Mouse (Mus musculus) heart, adult 8-10 months (tissue): ENCODE measurements around the gene Tgfbr3. TPM values are rescaled to one million over a fixed set of nuclear protein-coding genes. Genes with fewer than 3 reads are reported as not detected.

ENCODE experiments used
- DNase-seq: peaks from one replicate; pipeline ENCODE4 v3.0.0; 2022; ENCODE audit warnings: low spot score
- total RNA-seq, 4 experiments: library from RNA; stranded (reverse); gene quantifications; 2 replicates each; pipeline ENCODE4 v1.2.4; 2022

The Tgfbr3 gene
- total RNA-seq, 4 experiments from 2014 or later = 38.5 to 48.2 (median 44.6) TPM

DNA sequence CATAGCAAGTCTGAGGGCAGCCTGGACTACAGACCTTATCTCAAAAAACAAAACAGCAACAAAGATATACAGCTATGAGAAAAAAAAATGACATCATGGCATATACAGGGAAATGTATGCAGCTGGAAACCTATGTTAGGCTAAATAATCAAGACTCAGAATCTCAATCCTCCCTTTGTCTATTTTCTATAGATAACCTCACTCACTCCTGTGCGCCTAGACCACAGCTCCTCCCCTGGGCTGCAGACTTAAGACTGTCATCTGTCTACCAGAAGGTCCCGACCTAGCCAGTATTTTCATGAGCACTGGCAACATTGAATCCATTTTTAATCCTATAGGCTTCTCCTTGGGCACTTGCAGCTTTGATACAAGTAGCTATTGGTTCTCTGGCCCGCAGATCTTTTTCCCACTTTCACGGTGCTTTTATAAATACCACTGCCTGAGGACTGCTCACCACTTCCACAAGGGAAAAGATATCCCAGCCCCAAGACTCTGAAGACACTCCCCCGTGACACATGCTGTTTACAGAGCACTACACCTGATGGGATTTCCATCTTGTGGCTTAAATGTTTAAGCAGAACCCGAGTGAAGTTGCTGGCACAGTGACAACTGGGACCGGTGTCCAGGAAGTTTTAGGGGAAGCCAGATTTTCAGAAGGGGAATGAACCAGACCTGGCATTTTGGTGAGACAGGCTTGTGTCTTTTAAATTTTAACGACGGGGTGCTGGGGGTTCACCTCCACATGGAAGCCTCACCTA lies 138.7 kb downstream of the Tgfbr3 start:
- peak; percentile 83 for DNase-seq

DNA sequence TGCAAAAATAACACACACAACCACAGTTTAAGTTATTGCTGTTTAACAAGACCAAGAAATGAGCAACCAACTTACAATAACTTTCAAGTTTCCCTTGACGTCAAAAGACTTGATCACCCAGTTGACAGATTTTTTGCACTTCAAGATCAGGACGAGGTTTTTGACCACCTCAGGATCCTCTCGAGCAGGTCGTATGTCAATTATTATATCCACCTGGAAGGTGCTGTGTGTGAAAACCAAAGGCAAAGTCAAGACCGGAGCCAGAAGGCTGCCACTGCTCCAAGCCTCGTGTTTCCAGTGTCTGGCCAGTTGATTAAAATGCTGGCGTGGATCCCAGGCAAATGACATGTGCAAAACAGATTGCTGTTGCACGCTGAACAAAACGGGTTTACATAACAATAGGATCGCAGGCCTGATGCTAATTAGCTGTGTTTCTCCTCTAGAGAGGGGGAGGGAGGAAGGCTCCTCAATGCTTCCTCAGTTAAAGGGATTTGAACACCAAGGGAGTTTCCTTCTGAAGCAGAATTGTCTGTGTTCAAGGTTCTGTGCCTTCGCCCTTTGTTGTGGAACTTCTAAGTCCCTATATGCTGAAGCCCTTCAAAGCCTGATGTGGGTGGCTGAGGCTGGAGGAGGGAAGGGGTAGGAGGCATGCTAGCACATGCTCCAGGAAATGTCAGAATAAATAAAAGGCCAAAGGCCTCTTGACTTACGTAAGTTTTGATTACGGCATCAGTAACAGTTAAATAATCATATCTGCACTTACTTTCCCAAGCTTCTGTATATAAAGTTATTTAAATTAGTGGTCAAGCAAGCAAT lies 141.3 kb downstream of the Tgfbr3 start:
- peak; percentile 92 for DNase-seq

DNA sequence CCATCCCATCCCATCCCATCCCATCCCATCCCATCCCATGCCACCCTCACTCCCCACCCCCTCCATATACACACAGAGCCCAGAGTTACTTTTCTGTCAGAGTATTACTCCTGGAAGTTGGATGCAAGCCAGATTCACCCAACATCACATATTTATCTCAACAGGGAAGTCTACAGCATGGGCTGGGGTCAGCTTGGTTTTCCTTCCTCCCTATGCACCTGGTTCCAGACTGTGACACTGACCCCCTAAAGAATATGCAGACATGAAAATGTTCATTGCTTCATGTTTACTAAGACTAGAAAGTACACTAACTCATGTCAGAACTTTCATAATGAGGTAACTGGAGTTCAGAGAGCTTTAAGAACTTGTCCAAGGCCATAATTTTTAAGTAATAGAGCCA lies 142.0 kb downstream of the Tgfbr3 start:
- DNase-seq = no peak

DNA sequence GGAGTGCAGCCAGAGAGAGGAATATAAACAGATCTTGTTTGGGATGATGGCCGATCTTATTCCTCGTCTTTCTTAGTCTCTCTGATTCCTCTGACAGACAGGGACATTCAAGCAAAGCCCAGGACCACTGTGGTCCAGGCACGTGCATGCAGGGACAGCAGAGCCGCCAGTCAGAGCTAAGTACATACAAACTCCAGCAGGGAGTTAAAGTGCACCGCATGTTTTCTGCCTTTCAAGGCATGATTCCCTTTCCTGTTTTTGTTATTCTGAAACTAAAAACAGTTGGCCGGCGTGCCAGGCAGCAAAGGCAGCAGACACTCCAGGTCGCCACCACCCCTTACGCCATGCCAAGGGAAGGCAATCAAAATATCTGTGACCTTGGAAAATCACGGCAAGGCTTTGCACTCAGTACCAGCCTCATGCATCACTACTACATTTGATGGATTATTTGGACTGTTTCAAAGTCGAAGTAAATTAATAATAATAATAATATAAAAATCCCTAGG lies 143.3 kb downstream of the Tgfbr3 start:
- no peak for DNase-seq

DNA sequence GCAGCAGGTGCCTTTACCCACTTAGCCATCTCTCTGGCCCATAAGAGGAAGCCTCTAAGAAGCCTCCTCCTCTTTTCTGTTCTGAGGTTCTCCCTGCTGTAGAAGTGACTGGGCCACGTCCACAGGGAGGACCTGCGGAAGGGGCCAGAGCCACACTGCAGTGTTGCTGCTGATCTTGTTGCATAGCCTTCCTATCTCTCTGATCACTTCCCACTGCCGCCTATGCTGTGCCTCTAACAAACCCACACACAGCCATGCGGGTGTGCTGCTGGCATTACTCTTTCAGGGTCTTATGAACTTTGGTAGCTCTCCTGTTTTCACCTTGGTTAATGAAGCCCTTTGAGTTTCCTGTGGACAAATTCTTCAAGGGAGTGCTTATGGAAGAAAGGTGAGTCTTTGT lies 144.3 kb downstream of the Tgfbr3 start:
- DNase-seq = no peak

DNA sequence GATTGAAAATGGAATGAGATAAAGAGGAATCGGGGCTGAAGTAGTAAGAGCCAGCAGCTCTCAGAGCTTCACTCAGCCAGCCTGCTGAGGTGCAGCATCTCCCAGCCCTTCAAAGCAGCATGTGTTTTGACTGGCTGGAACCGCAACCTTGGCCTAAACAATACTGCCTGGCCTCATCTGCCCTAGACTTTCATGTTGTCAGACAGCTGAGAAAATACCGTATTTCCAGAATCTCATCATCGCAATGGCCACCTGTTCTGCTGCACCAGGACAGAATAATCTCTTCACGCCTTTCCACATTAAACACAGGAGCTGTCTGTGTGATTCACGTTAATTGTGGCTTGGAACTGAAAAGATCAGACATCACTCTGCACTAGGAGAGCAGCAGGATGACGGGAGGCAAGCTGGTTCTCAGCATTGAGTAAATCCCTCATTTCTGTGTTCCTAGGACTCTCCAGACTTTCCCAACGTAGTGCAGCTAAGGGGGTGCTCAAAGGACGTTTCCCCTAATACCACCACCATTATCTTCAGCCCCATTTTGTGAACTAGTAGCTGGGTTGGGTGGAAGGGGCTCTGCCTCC lies 145.1 kb downstream of the Tgfbr3 start:
- no peak for DNase-seq

DNA sequence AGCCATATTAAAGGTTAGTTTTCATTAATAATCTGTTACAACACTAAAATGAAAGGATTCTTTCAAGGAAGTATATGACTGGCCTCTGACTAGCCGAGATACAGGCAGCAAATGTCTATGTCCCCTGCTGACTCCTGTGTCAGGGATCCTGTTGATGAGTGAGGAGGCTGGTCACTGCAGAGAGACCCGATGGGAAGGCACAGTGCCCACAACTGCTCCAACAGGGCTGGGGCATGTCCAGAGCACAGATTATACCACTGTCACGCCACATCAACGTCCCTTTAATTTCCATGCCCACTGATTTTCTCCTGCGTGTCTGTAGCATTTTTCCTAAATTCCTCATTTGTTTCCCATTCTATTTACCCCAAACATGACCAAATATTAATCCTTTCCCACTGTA lies 146.0 kb downstream of the Tgfbr3 start:
- DNase-seq = no peak

DNA sequence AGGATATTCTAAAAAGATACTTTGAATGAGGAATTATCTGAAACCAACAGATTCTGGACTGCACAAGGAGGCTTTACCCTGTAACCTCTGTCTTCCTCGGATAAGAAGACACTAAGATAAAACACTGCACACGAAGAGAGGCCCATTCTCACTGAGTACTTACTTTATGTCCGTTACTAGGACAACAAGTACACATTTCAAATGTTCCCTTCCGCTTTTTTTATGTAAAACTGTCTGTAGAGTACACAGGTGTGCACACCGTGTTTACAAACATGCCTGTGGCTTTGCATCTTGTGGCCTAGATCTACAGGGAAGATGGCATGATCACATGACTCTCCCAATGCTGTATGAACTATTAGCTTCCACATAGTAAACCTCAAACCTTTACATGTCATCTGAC lies 146.6 kb downstream of the Tgfbr3 start:
- DNase-seq = no peak

DNA sequence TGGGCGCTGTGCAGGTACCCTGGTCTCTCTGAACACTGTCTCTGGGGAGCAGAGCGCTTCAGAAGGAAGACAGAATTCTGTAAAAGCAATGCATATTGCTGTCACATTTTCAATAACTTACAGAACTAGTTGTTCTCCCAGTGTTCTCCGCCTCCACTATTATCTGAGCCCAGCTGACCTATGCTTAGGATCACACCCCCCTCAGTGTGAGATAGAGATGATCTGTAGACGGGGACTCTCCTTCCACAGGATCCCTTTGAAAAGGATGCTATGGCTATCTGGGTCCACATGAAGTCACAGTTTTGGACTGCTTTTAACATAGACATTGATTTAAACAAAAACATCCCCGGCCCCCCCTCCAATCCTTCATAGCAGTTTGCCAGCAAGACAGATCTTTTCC lies 148.1 kb downstream of the Tgfbr3 start:
- DNase-seq = no peak

DNA sequence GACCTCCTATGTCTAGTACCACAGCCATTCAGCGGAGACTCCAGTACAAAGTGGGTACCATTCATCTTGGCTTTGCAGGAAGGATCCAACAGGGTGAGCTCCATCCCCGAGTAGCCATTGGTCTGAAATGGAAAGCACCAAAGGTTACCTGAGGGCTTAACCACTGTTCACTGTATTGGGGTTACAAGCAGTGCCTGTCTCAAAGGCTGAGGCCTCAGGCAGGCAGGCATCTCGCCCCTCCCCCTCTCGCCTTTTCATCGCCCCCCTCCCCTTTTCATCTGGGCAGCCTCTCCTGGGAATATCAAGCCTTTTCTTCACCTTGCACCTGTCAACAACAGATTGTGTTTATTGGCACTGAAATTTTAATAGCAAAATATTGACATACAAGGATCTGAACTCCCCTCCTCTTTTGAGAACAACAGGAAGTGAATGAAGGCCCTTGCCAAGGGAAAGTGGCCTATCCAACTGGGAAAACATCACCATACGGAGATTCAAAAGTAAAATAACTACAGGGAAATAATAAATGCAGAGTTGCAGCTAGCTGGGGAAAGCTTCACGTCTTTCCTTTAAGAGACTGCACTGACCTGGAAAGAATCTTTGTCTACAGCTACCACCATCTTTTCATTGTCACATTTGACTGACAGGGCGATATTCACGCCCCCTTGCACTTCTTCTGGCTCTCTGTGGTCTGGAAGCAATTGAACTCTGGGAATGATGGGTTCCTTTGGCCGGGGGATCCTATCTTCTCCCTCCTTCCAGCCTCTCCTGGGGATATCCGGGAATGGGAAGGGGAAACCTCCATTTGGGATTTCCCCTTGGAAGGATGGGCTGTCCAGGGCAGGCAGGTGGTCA lies 149.4 kb downstream of the Tgfbr3 start:
- DNase-seq = no peak

DNA sequence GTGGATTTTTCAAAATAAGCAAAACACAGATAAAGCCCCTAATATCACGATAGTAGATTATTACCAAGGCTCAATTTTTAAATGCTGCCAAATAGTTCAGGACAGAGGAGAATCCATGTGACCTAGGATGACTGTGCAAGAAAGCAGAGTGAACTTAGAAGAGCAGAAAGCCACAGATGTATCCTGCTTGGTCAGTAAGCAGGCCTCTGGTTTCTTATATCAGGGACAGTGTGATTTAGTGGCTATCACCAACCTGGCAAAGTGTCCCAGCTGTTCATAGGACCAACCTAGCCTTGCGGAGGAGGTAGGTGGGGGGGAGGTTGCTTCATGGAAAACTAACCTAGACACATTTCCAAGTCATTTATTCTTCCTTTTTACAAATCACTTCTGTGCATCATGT lies 156.1 kb downstream of the Tgfbr3 start:
- DNase-seq = no peak

DNA sequence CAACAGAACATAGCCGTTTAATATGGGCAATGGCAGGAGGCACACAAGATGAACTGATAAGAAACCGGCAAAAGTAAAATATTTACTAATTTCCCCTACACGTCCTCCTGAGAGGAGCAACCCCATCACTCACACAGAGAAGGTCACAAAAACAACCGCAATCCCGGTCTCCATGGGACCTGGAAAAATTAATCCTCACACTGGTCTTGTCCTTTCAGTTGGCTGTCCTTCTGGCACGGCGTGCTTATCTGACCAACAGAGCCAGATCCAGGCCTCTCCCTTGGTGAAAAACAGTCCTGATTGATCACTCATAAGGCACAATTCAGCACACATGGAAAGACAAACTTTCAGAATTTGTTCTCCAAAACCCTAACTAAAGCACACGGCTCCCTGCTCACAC lies 157.2 kb downstream of the Tgfbr3 start:
- DNase-seq = no peak

DNA sequence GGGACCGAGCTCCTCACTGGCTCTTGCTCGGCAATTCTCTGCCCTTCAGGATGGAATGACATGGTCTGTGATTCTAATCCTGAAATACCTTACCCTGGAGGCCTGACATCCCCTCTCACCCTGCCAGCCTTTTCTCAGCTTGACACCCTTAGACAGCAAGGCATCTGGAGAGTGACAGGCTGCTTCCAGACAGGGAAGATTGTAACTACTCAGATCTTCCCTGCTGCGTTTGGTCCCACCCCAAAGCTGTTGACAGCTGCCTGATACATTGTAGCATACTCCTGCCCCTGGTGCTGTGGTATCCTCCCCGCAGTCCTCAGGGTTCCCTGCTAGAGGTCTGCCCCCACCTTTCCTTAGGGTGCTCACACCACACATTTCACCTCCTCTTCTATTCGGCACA lies 160.1 kb downstream of the Tgfbr3 start:
- no peak for DNase-seq

DNA sequence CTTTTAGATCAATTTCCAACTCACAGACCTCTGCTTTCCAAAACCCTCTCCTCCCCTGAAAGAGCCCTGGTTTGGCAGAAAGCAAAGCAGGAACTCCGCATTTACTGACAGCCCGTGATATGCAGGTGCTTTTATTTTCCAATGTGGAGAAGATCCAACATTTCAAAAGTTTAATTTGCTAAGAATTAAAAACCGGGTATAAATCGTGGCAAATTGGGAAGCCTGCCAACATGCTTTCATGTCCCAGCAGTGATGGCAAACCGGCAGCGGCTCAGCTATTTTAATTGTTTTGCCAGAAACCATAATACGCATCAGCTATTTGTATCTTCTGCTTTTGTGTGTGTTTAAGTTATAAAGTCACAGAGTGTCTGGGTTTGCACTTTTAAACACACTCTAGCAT lies 162.9 kb downstream of the Tgfbr3 start:
- DNase-seq = no peak

DNA sequence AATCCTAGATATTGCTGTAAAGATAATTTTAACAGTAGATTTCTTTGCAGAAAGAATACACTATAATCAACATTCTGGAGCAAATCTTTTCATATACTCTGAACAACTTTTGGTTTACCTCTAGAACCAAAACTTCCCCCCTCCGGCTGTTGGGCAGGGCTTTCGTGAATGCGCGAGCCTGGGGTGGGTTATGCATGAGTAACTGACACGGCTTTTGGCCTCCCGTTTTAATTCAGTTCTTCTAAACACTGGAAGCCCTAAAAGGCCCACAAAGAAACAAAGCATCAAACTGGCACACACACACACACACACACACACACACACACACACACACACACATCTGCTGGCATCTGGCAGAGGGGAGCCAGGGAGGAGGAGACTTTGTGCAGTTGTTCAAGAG lies 164.3 kb downstream of the Tgfbr3 start:
- DNase-seq = no peak

DNA sequence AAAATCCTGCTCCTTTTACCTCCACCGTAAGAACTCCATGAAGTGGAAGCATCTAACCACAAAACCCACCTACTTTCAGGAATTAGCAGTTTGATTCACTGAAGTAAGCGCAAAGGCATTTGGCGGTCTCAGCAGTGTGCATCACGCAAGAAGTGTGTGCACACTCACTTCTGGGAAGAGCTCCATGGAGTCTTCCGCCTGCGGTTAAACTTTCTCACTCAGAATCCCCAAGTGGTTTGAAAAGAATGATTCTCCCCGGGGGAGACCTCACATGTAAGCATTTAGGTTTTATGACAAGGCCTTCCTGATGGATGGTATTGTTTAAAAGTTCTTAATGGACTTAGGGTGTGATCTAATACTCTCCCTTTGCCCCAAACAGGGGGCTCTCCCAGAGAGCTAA lies 164.9 kb downstream of the Tgfbr3 start:
- DNase-seq = no peak

DNA sequence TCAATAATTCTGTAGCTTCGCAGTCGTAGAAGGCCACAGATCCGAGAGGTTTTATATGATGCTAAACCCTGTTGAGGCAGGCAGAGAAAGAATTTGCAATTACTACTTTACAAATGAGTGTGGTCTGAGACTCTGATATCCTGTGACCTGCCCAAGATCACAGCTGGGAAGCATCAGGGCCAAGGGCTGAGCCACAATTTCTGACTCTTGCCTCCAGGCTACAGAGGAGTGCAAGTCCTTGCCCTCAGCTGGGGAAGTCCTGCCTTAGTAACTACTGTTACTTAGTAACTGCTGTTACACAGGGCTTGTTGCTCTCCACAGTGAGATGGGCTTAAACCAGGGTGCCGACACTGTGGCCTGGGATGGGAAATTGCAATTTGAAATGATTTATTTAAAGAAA lies 166.8 kb downstream of the Tgfbr3 start:
- DNase-seq = no peak

DNA sequence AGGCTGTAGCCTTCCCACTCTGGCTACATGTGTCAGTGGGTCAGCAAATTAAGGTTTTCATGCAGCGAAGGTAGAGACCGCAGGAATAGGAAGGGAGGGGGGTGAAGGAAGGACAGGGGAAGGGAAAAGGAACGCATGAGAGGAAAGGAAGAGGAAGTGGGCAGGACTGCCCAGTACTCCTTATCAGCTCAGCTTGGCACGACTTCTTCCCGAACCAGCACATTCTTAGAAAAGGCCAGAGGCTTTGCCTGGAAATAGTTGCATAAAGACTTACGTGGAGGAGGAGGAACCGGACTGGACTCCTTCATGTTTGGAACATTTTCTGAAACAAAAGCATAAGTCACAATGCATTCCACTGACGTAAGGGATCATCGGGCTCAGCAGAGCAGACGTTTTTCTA lies 168.3 kb downstream of the Tgfbr3 start:
- DNase-seq = no peak

DNA sequence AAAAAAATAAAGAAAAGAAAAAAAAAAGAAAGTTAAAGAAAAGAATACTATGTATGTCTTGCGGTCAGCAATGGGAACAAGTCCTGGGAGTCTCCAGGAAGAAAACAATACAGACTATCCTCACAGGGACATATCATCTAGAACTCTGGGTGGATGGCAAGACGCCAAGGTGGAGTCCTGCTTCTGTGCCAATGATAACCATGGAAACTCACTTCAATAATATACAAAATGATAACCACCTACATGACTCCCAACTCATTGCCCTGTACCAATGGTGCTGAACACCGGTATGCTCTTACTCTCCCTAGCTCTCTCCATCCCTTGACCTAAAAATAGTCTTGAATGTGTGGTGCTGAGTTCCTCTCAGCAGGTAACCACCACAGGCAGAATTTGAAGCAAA lies 168.8 kb downstream of the Tgfbr3 start:
- no peak for DNase-seq

DNA sequence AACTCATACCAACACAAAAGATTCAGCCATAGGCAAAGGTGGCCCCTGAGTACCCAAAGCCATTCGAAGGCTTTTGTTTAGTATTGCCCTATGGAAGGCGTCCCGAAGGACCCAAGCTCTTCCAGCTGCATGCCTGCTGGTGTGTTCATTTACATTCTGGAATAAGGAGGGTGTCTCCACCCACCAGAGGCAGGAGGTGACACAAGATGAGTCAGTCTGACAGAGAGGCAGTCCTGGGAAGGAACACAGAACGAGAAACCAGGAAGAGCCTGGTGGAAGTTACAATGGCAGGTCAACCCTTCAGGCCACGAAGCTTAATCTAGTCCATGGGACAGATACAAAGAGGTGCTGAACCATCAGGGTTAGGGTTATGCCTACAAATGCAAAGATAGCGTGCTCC lies 169.5 kb downstream of the Tgfbr3 start:
- DNase-seq = no peak

DNA sequence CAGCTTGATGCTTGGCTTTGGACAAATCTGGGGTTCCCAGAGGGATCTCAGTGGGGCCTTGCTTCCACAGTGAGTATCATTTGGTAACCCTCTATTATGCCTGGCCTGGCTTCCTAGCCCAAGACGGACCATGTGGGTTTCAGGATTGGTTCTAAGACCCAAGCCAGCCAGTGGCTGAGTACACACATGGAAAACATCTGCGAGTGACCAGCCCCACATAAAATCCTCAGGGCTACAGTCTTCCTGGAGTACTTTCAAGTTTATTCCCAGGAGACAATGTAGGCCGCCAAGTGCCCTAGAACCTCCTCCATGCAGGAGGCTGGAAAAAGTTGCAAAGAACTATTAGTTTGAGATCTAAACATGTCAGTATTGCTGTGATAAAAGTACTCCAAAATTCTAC lies 172.6 kb downstream of the Tgfbr3 start:
- DNase-seq = peak; percentile 86
